Mouse (Mus musculus) MEL (cell line): ENCODE data around the gene Gm9817. TPM values are rescaled to one million over a fixed set of nuclear protein-coding genes. Genes with fewer than 3 reads are reported as not detected.

Experiments used
- DNase-seq: peaks from one replicate; pipeline ENCODE4 v3.0.0; 2011; ENCODE audit warnings: low read depth, low spot score
- H3K27ac ChIP-seq: 2 replicates; pipeline ENCODE4 v1.5.1; 2012; ENCODE audit warnings: low read depth, mild to moderate bottlenecking, control low read depth, low read length, moderate library complexity; ENCODE audit not compliant: control insufficient read depth
- H3K27me3 ChIP-seq, 2 experiments: fragments of 150-350 bp in 1 of 2; sonication (generic) in 1 of 2; 2 replicates each; pipeline ENCODE4 v1.6.1; 2012; ENCODE audit warnings: low read length in 2 of 2, mild to moderate bottlenecking in 2 of 2, improper control_type of control experiment in 1 of 2, moderate library complexity in 1 of 2; ENCODE audit not compliant: insufficient read depth in 2 of 2, control insufficient read depth in 1 of 2
- H3K36me3 ChIP-seq, 2 experiments: 2 replicates each; pipeline ENCODE4 v1.6.1; 2012 to 2014; ENCODE audit warnings: low read length in 2 of 2, improper control_type of control experiment in 1 of 2, inconsistent platforms in 1 of 2, mild to moderate bottlenecking in 1 of 2; ENCODE audit not compliant: insufficient read depth in 2 of 2, control insufficient read depth in 1 of 2
- H3K4me1 ChIP-seq, 2 experiments: fragments of 150-350 bp in 1 of 2; sonication (generic) in 1 of 2; 2 replicates each; pipeline ENCODE4 v1.6.1; 2012; ENCODE audit warnings: low read length in 2 of 2, improper control_type of control experiment in 1 of 2, mild to moderate bottlenecking in 1 of 2; ENCODE audit not compliant: insufficient read depth in 2 of 2, control insufficient read depth in 1 of 2
- H3K4me3 ChIP-seq, 2 experiments: fragments of 150-350 bp in 1 of 2; sonication (generic) in 1 of 2; 2 replicates each; pipeline ENCODE4 v1.5.1; 2012; ENCODE audit warnings: low read depth in 2 of 2, low read length in 2 of 2, mild to moderate bottlenecking in 2 of 2, moderate library complexity in 2 of 2, control low read depth in 1 of 2, improper control_type of control experiment in 1 of 2; ENCODE audit not compliant: control insufficient read depth in 1 of 2, insufficient read depth in 1 of 2
- H3K79me2 ChIP-seq: 2 replicates; pipeline ENCODE4 v1.6.1; 2012; ENCODE audit warnings: mild to moderate bottlenecking, low read length, moderate library complexity; ENCODE audit not compliant: control insufficient read depth, poor library complexity, insufficient read depth
- H3K9ac ChIP-seq: 2 replicates; pipeline ENCODE4 v1.6.1; 2012; ENCODE audit warnings: low read depth, mild to moderate bottlenecking, control low read depth, low read length, moderate library complexity; ENCODE audit not compliant: control insufficient read depth, poor library complexity, severe bottlenecking
- H3K9me3 ChIP-seq: fragments of 150-350 bp; sonication (generic); replicated peaks from 2 replicates; pipeline ENCODE4 v1.6.1; 2012; ENCODE audit warnings: mild to moderate bottlenecking, low read length, improper control_type of control experiment, moderate library complexity; ENCODE audit not compliant: insufficient read depth
- CHD2 ChIP-seq: IDR thresholded peaks from 2 replicates; pipeline ENCODE4 v1.6.1; 2011; ENCODE audit warnings: low read length, improper control_type of control experiment
- CTCF ChIP-seq, 3 experiments: IDR thresholded peaks in 2 of 3; conservative IDR thresholded peaks in 1 of 3; 2 replicates each; pipeline ENCODE4 v1.5.1; 2011 to 2012; ENCODE audit warnings: low read length in 3 of 3, low read depth in 2 of 3, mild to moderate bottlenecking in 2 of 3, improper control_type of control experiment in 1 of 3, inconsistent platforms in 1 of 3, mixed read lengths in 1 of 3, moderate library complexity in 1 of 3; ENCODE audit not compliant: control insufficient read depth in 1 of 3, insufficient read depth in 1 of 3, poor library complexity in 1 of 3, severe bottlenecking in 1 of 3
- E2F4 ChIP-seq: IDR thresholded peaks from 2 replicates; pipeline ENCODE4 v1.6.1; 2011; ENCODE audit warnings: low read depth, low read length, improper control_type of control experiment, borderline replicate concordance
- ELF1 ChIP-seq: IDR thresholded peaks from 2 replicates; pipeline ENCODE4 v1.6.1; 2014; ENCODE audit warnings: low read depth, mild to moderate bottlenecking, inconsistent platforms, low read length, improper control_type of control experiment, moderate library complexity
- ETS1 ChIP-seq: IDR thresholded peaks from 2 replicates; pipeline ENCODE4 v1.6.1; 2012; ENCODE audit warnings: low read depth, mild to moderate bottlenecking, inconsistent platforms, low read length, improper control_type of control experiment, moderate library complexity
- HCFC1 ChIP-seq: IDR thresholded peaks from 2 replicates; pipeline ENCODE4 v1.6.1; 2012; ENCODE audit warnings: low read depth, mild to moderate bottlenecking, inconsistent platforms, low read length, improper control_type of control experiment, moderate library complexity
- JUND ChIP-seq: IDR thresholded peaks from 2 replicates; pipeline ENCODE4 v1.6.1; 2011; ENCODE audit warnings: low read depth, mild to moderate bottlenecking, improper control_type of control experiment, low read length
- KAT2A ChIP-seq: conservative IDR thresholded peaks from 2 replicates; pipeline ENCODE4 v1.6.1; 2012; ENCODE audit warnings: low read depth, low read length, improper control_type of control experiment, inconsistent platforms
- MXI1 ChIP-seq: IDR thresholded peaks from 2 replicates; pipeline ENCODE4 v1.6.1; 2011; ENCODE audit warnings: mild to moderate bottlenecking, low read depth, low read length, improper control_type of control experiment
- MYB ChIP-seq: IDR thresholded peaks from 2 replicates; pipeline ENCODE4 v1.6.1; 2011; ENCODE audit warnings: mild to moderate bottlenecking, low read depth, low read length, improper control_type of control experiment
- MYC ChIP-seq: IDR thresholded peaks from 2 replicates; pipeline ENCODE4 v1.6.1; 2011; ENCODE audit warnings: low read depth, mild to moderate bottlenecking, low read length, improper control_type of control experiment, moderate library complexity
- POLR2AphosphoS5 ChIP-seq: IDR thresholded peaks from 2 replicates; pipeline ENCODE4 v1.6.1; 2012; ENCODE audit warnings: low read depth, borderline replicate concordance, mild to moderate bottlenecking, inconsistent platforms, low read length, moderate library complexity, mixed read lengths
- SMC3 ChIP-seq: IDR thresholded peaks from 2 replicates; pipeline ENCODE4 v1.6.1; 2011; ENCODE audit warnings: low read depth, low read length, improper control_type of control experiment
- TBP ChIP-seq: IDR thresholded peaks from 2 replicates; pipeline ENCODE4 v1.8.0; 2011; ENCODE audit warnings: low read depth, low read length, improper control_type of control experiment
- TCF12 ChIP-seq: IDR thresholded peaks from 2 replicates; pipeline ENCODE4 v1.6.1; 2014; ENCODE audit warnings: low read depth, mild to moderate bottlenecking, inconsistent platforms, low read length, improper control_type of control experiment, moderate library complexity
- UBTF ChIP-seq: IDR thresholded peaks from 2 replicates; pipeline ENCODE4 v1.6.1; 2012; ENCODE audit warnings: low read depth, mild to moderate bottlenecking, inconsistent platforms, low read length, improper control_type of control experiment, moderate library complexity, borderline replicate concordance; ENCODE audit not compliant: insufficient read depth
- ZC3H11A ChIP-seq: IDR thresholded peaks from 2 replicates; pipeline ENCODE4 v1.6.1; 2012; ENCODE audit warnings: low read depth, mild to moderate bottlenecking, inconsistent platforms, low read length, improper control_type of control experiment
- ZKSCAN1 ChIP-seq: IDR thresholded peaks from 2 replicates; pipeline ENCODE4 v1.6.1; 2012; ENCODE audit warnings: low read depth, mild to moderate bottlenecking, inconsistent platforms, low read length, improper control_type of control experiment, moderate library complexity
- ZNF384 ChIP-seq: IDR thresholded peaks from 2 replicates; pipeline ENCODE4 v1.6.1; 2012; ENCODE audit warnings: low read depth, mild to moderate bottlenecking, inconsistent platforms, low read length, improper control_type of control experiment
- polyA plus RNA-seq, 2 experiments: library from polyadenylated mRNA; stranded (reverse) in 1 of 2; unstranded in 1 of 2; fragments of >175 nt in 1 of 2; fragments of >200 nt in 1 of 2; gene quantifications; 2 replicates each; pipeline versions ENCODE4 v1.2.1 to v1.2.4; 2012; ENCODE audit warnings: low replicate concordance in 2 of 2, low read depth in 1 of 2; ENCODE audit not compliant: insufficient read length in 2 of 2, insufficient read depth in 1 of 2, missing spikeins in 1 of 2
- total RNA-seq: library from RNA; depleted of rRNA; stranded (reverse); fragments of 300-350 nt; gene quantifications from 2 replicates; pipeline ENCODE4 v1.2.3, GENCODE M21; 2012

Gm9817 gene
- total and polyA plus RNA-seq, 3 experiments = 0.08 TPM; not detected in 2

GRCm38 (mm10) chr13:45099582-45100229, 21.2 kb downstream of the Gm9817 start:
- no peak for DNase-seq
- no peak overlapping the region for H3K27ac ChIP-seq
- H3K27me3 ChIP-seq = no peaks in the 10 kb centered on the region
- peaks cover 0 to 2% of the 10 kb centered on the region in 2 experiments for H3K4me1 ChIP-seq
- TF ChIP-seq ETS1 = no peak
- TF ChIP-seq ZC3H11A = no peak
- no peak for TF ChIP-seq E2F4
- TF ChIP-seq TCF12 = no peak
- no peak for TF ChIP-seq ZKSCAN1
- TF ChIP-seq CTCF (IDR thresholded peaks at IDR 0.05 in 2 of 3, conservative IDR thresholded peaks at IDR 0.05 in 1 of 3; ENCODE audit: control insufficient read depth in 1 of 3, insufficient read depth in 1 of 3, low read depth in 2 of 3, low read length in 3 of 3, poor library complexity in 1 of 3, severe bottlenecking in 1 of 3) = no peak
- TF ChIP-seq HCFC1 = no peak
- no peak for TF ChIP-seq MYC
- TF ChIP-seq TBP = no peak
- TF ChIP-seq KAT2A = no peak
- TF ChIP-seq UBTF = no peak
- no peak for TF ChIP-seq CHD2
- no peak for TF ChIP-seq ZNF384
- TF ChIP-seq POLR2AphosphoS5 = no peak
- TF ChIP-seq JUND = no peak
- TF ChIP-seq ELF1 = no peak
- TF ChIP-seq MXI1 = no peak
- no peak for TF ChIP-seq SMC3
- H3K79me2 ChIP-seq = no peaks in the 10 kb centered on the region
- no peak overlapping the region for H3K9ac ChIP-seq
- peaks cover 0 to 5% of the 10 kb centered on the region in 2 experiments; a peak in 2 of 4 replicates for H3K36me3 ChIP-seq
- no peak overlapping the region for H3K4me3 ChIP-seq
- H3K9me3 ChIP-seq = no peaks in the 10 kb centered on the region

GRCm38 (mm10) chr13:45106480-45106879, 28.0 kb downstream of the Gm9817 start:
- no peaks in the 10 kb centered on the region for H3K9me3 ChIP-seq
- H3K27ac ChIP-seq = no peak overlapping the region
- no peaks in the 10 kb centered on the region for H3K79me2 ChIP-seq
- no peaks in the 10 kb centered on the region for H3K27me3 ChIP-seq
- peaks cover 0 to 9% of the 10 kb centered on the region in 2 experiments; a peak in 2 of 4 replicates for H3K4me1 ChIP-seq
- H3K36me3 ChIP-seq = peaks cover 0 to 11% of the 10 kb centered on the region in 2 experiments; a peak in 2 of 4 replicates
- no peak overlapping the region for H3K9ac ChIP-seq
- H3K4me3 ChIP-seq = no peak overlapping the region
- no peak for TF ChIP-seq MYB
- TF ChIP-seq ZNF384 = no peak
- TF ChIP-seq SMC3 = no peak
- no peak for TF ChIP-seq ZKSCAN1
- DNase-seq = no peak
